Mouse (Mus musculus) MEL (cell line): Measurements from ENCODE around the gene Sarm1.

ENCODE experiments used
- CTCF ChIP-seq, 3 experiments: IDR thresholded peaks in 2 of 3; conservative IDR thresholded peaks in 1 of 3; 2 replicates each; pipeline ENCODE4 v1.5.1; 2011 to 2012; ENCODE audit warnings: low read length in 3 of 3, low read depth in 2 of 3, mild to moderate bottlenecking in 2 of 3, improper control_type of control experiment in 1 of 3, inconsistent platforms in 1 of 3, mixed read lengths in 1 of 3, moderate library complexity in 1 of 3; ENCODE audit not compliant: control insufficient read depth in 1 of 3, insufficient read depth in 1 of 3, poor library complexity in 1 of 3, severe bottlenecking in 1 of 3
- POLR2A ChIP-seq, 2 experiments: IDR thresholded peaks; 2 replicates each; pipeline ENCODE4 v1.6.1; 2011 to 2012; ENCODE audit warnings: low read length in 2 of 2, mild to moderate bottlenecking in 2 of 2, control low read depth in 1 of 2, improper control_type of control experiment in 1 of 2, low read depth in 1 of 2, moderate library complexity in 1 of 2; ENCODE audit not compliant: control insufficient read depth in 1 of 2, insufficient read depth in 1 of 2, poor library complexity in 1 of 2
- TAL1 ChIP-seq: IDR thresholded peaks from 2 replicates; pipeline ENCODE4 v1.6.1; 2012; ENCODE audit warnings: mild to moderate bottlenecking, inconsistent platforms, low read length, moderate library complexity, mixed read lengths
- TBP ChIP-seq: IDR thresholded peaks from 2 replicates; pipeline ENCODE4 v1.8.0; 2011; ENCODE audit warnings: low read depth, low read length, improper control_type of control experiment
- USF1 ChIP-seq: IDR thresholded peaks from 2 replicates; pipeline ENCODE4 v1.6.1; 2014; ENCODE audit warnings: low read depth, mild to moderate bottlenecking, inconsistent platforms, low read length, improper control_type of control experiment, moderate library complexity
- ZMIZ1 ChIP-seq: IDR thresholded peaks from 2 replicates; pipeline ENCODE4 v1.6.1; 2012; ENCODE audit warnings: low read depth, mild to moderate bottlenecking, inconsistent platforms, low read length, improper control_type of control experiment, moderate library complexity

- TF ChIP-seq ZMIZ1 (no peak), TAL1 (no peak), POLR2A (IDR thresholded peaks at IDR 0.05; ENCODE audit: control insufficient read depth in 1 of 2, insufficient read depth in 1 of 2, low read depth in 1 of 2, low read length in 2 of 2, poor library complexity in 1 of 2) (no peak), CTCF (IDR thresholded peaks at IDR 0.05 in 2 of 3, conservative IDR thresholded peaks at IDR 0.05 in 1 of 3; ENCODE audit: control insufficient read depth in 1 of 3, insufficient read depth in 1 of 3, low read depth in 2 of 3, low read length in 3 of 3, poor library complexity in 1 of 3, severe bottlenecking in 1 of 3) (peak; percentile 55 to 79 (median 70)), TBP (no peak), USF1 (no peak)
Measured at GRCm38 (mm10) chr11:78515549-78516325, 18.2 kb upstream of the Sarm1 start.
